Mouse (Mus musculus) gastrocnemius, adult 2 months (tissue): Measurements from ENCODE around the gene Pum1. TPM values are rescaled to one million over a fixed set of nuclear protein-coding genes. Genes with fewer than 3 reads are reported as not detected.
"Not testable (repeated sequence)": the region's sequence is repeated elsewhere in the genome, so short reads cannot be mapped to it uniquely, and the experiment has no call there.

Source experiments
- DNase-seq: peaks from one replicate; pipeline ENCODE4 v3.0.0; 2022
- H3K27ac ChIP-seq: fragments of 200-600 bp; 2 replicates; pipeline ENCODE4 v1.8.1; 2022; ENCODE audit warnings: mild to moderate bottlenecking
- H3K4me3 ChIP-seq: fragments of 200-600 bp; 2 replicates; pipeline ENCODE4 v1.8.1; 2022; ENCODE audit warnings: mild to moderate bottlenecking, moderate library complexity
- CTCF ChIP-seq: fragments of 200-600 bp; IDR thresholded peaks from 2 replicates; pipeline ENCODE4 v1.8.1; 2022; ENCODE audit warnings: antibody characterized with exemption, mild to moderate bottlenecking, moderate library complexity
- intact Hi-C: fragments of 180-260 bp; cut with DNase I; formaldehyde crosslinking; loops from one replicate; pipeline ENCODE4 v1.15.1; 2025
- total RNA-seq, 2 experiments: library from RNA; stranded (reverse); gene quantifications; 2 replicates each; pipeline ENCODE4 v1.2.3; 2021

Pum1 gene
- total RNA-seq, 2 experiments from 2014 or later = 42.4 to 42.6 TPM

- Histone ChIP-seq H3K4me3 (no peak overlapping the region), H3K27ac (no peak overlapping the region)
- intact Hi-C loops = no loop called here
- TF ChIP-seq CTCF = no peak
- DNase-seq = no peak
These were observed 9.0 kb downstream of the Pum1 start for GRCm38 (mm10) chr4:130672161-130672560.

GRCm38 (mm10) chr4:130676746-130677145, 13.6 kb downstream of the Pum1 start:
- intact Hi-C loops = no loop called here
- no peak for TF ChIP-seq CTCF
- Histone ChIP-seq H3K27ac (no peak overlapping the region), H3K4me3 (no peak overlapping the region)
- DNase-seq = no peak

- intact Hi-C loops = no loop called here
- no peak for TF ChIP-seq CTCF
- no peak overlapping the region for H3K27ac ChIP-seq
These were observed 15.0 kb downstream of the Pum1 start for GRCm38 (mm10) chr4:130678149-130678548.

GRCm38 (mm10) chr4:130680676-130681075, 17.6 kb downstream of the Pum1 start:
- Histone ChIP-seq H3K4me3 (no peak overlapping the region), H3K27ac (no peak overlapping the region)
- intact Hi-C loops = no loop called here
- no peak for TF ChIP-seq CTCF
- DNase-seq = no peak

More at GRCm38 (mm10) chr4:130678149-130678548, 15.0 kb downstream of the Pum1 start:
- no peak for DNase-seq
- H3K4me3 ChIP-seq = no peak overlapping the region

- H3K4me3 ChIP-seq, intact Hi-C loops, H3K27ac ChIP-seq, DNase-seq: not testable (repeated sequence)
These were observed 19.9 kb downstream of the Pum1 start for GRCm38 (mm10) chr4:130683051-130683450.

- intact Hi-C loops = no loop called here
- DNase-seq = no peak
- peak overlapping the region; percentile 74 for H3K27ac ChIP-seq
- no peak for TF ChIP-seq CTCF
- no peak overlapping the region for H3K4me3 ChIP-seq
These were observed 30.8 kb downstream of the Pum1 start for GRCm38 (mm10) chr4:130693936-130694335.

GRCm38 (mm10) chr4:130694982-130695381, 31.9 kb downstream of the Pum1 start:
- no peak for DNase-seq
- H3K4me3 ChIP-seq = no peak overlapping the region
- intact Hi-C loops = no loop called here
- TF ChIP-seq CTCF = no peak
- peak overlapping the region; percentile 29; the same call in 1 of the 2 replicates for H3K27ac ChIP-seq

- Histone ChIP-seq H3K4me3 (no peak overlapping the region), H3K27ac (no peak overlapping the region)
- intact Hi-C loops = no loop called here
- no peak for TF ChIP-seq CTCF
- DNase-seq = no peak
These were observed 37.9 kb downstream of the Pum1 start for GRCm38 (mm10) chr4:130701061-130701460.

- intact Hi-C loops = no loop called here
These were observed 39.9 kb downstream of the Pum1 start for GRCm38 (mm10) chr4:130702835-130703535.

GRCm38 (mm10) chr4:130703601-130704000, 40.5 kb downstream of the Pum1 start:
- Histone ChIP-seq H3K4me3 (no peak overlapping the region), H3K27ac (no peak overlapping the region)
- no peak for DNase-seq
- TF ChIP-seq CTCF = no peak
- intact Hi-C loops = no loop called here

More at GRCm38 (mm10) chr4:130702835-130703535, 39.9 kb downstream of the Pum1 start:
- Histone ChIP-seq H3K27ac (no peak overlapping the region), H3K4me3 (no peak overlapping the region)
- no peak for TF ChIP-seq CTCF
- DNase-seq = no peak

- no peak for DNase-seq
These were observed 41.5 kb downstream of the Pum1 start for GRCm38 (mm10) chr4:130704615-130705014.

GRCm38 (mm10) chr4:130706215-130707000, 43.3 kb downstream of the Pum1 start:
- TF ChIP-seq CTCF = no peak
- no peak for DNase-seq
- intact Hi-C loops = no loop called here
- Histone ChIP-seq H3K27ac (peak overlapping the region; percentile 8; the same call in 1 of the 2 replicates), H3K4me3 (no peak overlapping the region)

More at GRCm38 (mm10) chr4:130704615-130705014, 41.5 kb downstream of the Pum1 start:
- intact Hi-C loops = no loop called here
- Histone ChIP-seq H3K27ac (no peak overlapping the region), H3K4me3 (no peak overlapping the region)
- TF ChIP-seq CTCF = no peak

- H3K27ac ChIP-seq = no peak overlapping the region
- DNase-seq = no peak
- no peak for TF ChIP-seq CTCF
- intact Hi-C loops = no loop called here
- H3K4me3 ChIP-seq = no peak overlapping the region
These were observed 48.3 kb downstream of the Pum1 start for GRCm38 (mm10) chr4:130711353-130711848.
